Mouse (Mus musculus) embryonic fibroblast, embryonic 13.5 days (primary cell): ENCODE data around the gene Glt1d1.

Experiments
- CTCF ChIP-seq: IDR thresholded peaks from 2 replicates; pipeline ENCODE4 v1.5.1; 2011; ENCODE audit warnings: mild to moderate bottlenecking, control low read depth, low read length, moderate library complexity, borderline replicate concordance; ENCODE audit not compliant: insufficient read depth
- POLR2A ChIP-seq: IDR thresholded peaks from 2 replicates; pipeline ENCODE4 v1.6.1; 2011; ENCODE audit warnings: low read depth, mild to moderate bottlenecking, control low read depth, low read length, moderate library complexity

DNA sequence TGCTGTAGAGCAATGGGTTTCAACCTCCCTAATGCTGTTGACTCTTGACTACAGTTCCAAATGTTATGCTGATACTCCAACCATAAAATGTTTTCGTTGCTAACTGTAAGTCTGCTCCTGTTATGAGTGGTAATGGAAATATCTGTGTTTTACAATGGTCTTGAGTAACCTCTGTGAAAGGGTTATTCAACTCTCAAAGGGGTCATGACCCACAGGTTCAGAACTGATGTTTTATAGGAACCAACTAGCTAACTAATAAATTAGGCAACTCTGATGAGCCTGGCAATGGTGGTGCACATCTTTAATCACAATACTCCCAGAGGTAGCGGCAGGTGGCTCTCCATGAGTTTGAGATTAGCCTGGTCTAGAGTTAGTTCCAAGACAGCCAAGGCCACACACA, 6.1 kb downstream of the Glt1d1 start:
- TF ChIP-seq CTCF (no peak), POLR2A (no peak)
